Mouse (Mus musculus) lung, embryonic 14.5 days (tissue): ENCODE data around the gene Ppp1r12b. TPM values are rescaled to one million over a fixed set of nuclear protein-coding genes. Genes with fewer than 3 reads are reported as not detected.

ENCODE experiments used
- ATAC-seq: fragments of 200-750 bp; cut with Nextera tagmentation; 2 replicates; pipeline ENCODE4 v1.8.0; 2017; ENCODE audit warnings: mild to moderate bottlenecking, moderate TSS enrichment, moderate library complexity; ENCODE audit not compliant: insufficient read depth
- DNase-seq: peaks from one replicate; pipeline ENCODE4 v3.0.0-alpha.2; 2015
- H3K27ac ChIP-seq: fragments of 300-500 bp; sonication (generic); 2 replicates; pipeline ENCODE4 v1.5.1; 2014; ENCODE audit warnings: low read depth, mild to moderate bottlenecking, moderate library complexity
- H3K27me3 ChIP-seq: fragments of 300-500 bp; sonication (generic); 2 replicates; pipeline ENCODE4 v1.6.1; 2014; ENCODE audit warnings: low read length, control low read depth; ENCODE audit not compliant: insufficient read depth
- H3K36me3 ChIP-seq: fragments of 300-500 bp; sonication (generic); 2 replicates; pipeline ENCODE4 v1.6.1; 2014; ENCODE audit warnings: control low read depth; ENCODE audit not compliant: insufficient read depth
- H3K4me1 ChIP-seq: fragments of 300-500 bp; sonication (generic); 2 replicates; pipeline ENCODE4 v1.6.1; 2014; ENCODE audit warnings: antibody characterized with exemption, control low read depth; ENCODE audit not compliant: insufficient read depth
- H3K4me2 ChIP-seq: fragments of 300-500 bp; sonication (generic); 2 replicates; pipeline ENCODE4 v1.6.1; 2014; ENCODE audit warnings: mild to moderate bottlenecking
- H3K4me3 ChIP-seq: fragments of 300-500 bp; sonication (generic); 2 replicates; pipeline ENCODE4 v1.5.1; 2014; ENCODE audit warnings: low read depth, low read length
- H3K9ac ChIP-seq: fragments of 300-500 bp; sonication (generic); 2 replicates; pipeline ENCODE4 v1.6.1; 2014
- H3K9me3 ChIP-seq: fragments of 300-500 bp; sonication (generic); 2 replicates; pipeline ENCODE4 v1.6.1; 2016; ENCODE audit warnings: low read depth, low read length, control low read depth
- CTCF ChIP-seq: IDR thresholded peaks from 2 replicates; pipeline ENCODE4 v1.5.1; 2016; ENCODE audit warnings: antibody characterized with exemption, low read depth
- WGBS: fragments of 180-500 bp; shearing (Covaris S2); extraction: QIAGEN DNeasy Blood & Tissue Kit; methylation state at CpG from one replicate; pipeline ENCODE4 v1.1.7; 2014; 5-methylcytosine and 5-hydroxymethylcytosine counted together
- polyA plus RNA-seq: library from polyadenylated mRNA; unstranded; fragments of >200 nt; fragmentation: Nextera tagmentation; extraction: Ambion mirVana; gene quantifications from 2 replicates; pipeline ENCODE4 v1.2.1, GENCODE M21; 2014

Ppp1r12b gene
- polyA plus RNA-seq, 1 experiment from 2014 or later: 11.5 TPM

DNA sequence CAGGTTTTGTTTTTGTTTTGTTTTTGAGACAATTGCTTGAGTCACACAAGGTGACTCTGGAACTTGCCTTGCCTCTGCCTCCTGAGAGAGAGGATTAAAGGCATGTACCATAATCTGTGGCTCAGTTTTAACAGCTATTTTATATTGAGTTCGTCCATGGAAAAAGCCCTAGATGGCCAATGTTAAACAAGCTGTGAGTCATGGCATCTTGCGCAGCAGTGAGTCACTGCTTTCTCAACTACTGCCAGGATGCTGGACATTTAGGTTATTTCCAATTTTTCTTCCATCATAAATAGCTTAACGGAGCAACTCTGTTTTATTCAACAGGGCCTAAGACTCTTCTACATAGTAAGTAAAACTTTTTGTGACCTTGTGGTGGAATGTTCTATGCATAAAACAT is 137.0 kb downstream of the Ppp1r12b start:
- H3K9ac ChIP-seq: no peak overlapping the region

GRCm38 (mm10) chr1:134817916-134818595 is 137.7 kb downstream of the Ppp1r12b start:
- Histone ChIP-seq H3K9ac (no peak overlapping the region), H3K4me1 (peaks cover 24% of the 10 kb centered on the region), H3K27ac (peak overlapping the region; percentile 85), H3K4me2 (no peak overlapping the region), H3K27me3 (no peaks in the 10 kb centered on the region), H3K9me3 (no peaks in the 10 kb centered on the region), H3K36me3 (no peaks in the 10 kb centered on the region), H3K4me3 (no peak overlapping the region)
- 88% methylated on average over 6 of the region's 6 CpGs for WGBS
- no peak for TF ChIP-seq CTCF
- no peak for DNase-seq
- no peak for ATAC-seq

More for the DNA sequence above, 137.0 kb downstream of the Ppp1r12b start:
- Histone ChIP-seq H3K27ac (no peak overlapping the region), H3K9me3 (no peaks in the 10 kb centered on the region), H3K36me3 (no peaks in the 10 kb centered on the region), H3K4me2 (no peak overlapping the region), H3K4me1 (peaks cover 27% of the 10 kb centered on the region), H3K27me3 (no peaks in the 10 kb centered on the region), H3K4me3 (no peak overlapping the region)
- no peak for DNase-seq
- 86% methylated on average over 3 of the region's 3 CpGs for WGBS
- no peak for ATAC-seq
- TF ChIP-seq CTCF: no peak

DNA sequence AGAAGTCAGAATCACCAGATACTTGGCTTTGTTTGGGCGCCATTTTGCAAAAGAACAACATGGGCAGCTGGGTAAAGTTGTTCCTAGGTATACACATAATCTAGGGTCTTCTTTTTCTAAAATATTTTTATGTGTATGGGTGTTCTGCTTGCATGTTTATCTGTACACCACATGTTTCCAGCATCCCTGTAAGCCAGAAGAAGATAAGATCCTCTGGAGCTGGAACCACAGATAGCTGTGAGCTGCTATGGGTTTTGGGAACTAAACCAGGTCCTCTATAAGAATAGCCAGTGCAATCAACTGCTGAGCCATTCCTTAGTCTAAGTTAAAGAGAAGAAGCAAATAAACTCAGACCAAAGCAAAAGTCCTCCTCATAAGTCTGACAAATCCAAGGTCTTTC is 138.6 kb downstream of the Ppp1r12b start:
- 69% methylated on average over 1 of the region's 1 CpGs for WGBS
- no peak for DNase-seq
- no peaks in the 10 kb centered on the region for H3K36me3 ChIP-seq
- no peak overlapping the region for H3K4me3 ChIP-seq
- H3K27ac ChIP-seq: peak overlapping the region; percentile 85
- ATAC-seq: no peak
- no peaks in the 10 kb centered on the region for H3K27me3 ChIP-seq
- no peaks in the 10 kb centered on the region for H3K9me3 ChIP-seq
- peaks cover 23% of the 10 kb centered on the region for H3K4me1 ChIP-seq
- H3K4me2 ChIP-seq: no peak overlapping the region
- no peak for TF ChIP-seq CTCF
- H3K9ac ChIP-seq: no peak overlapping the region

GRCm38 (mm10) chr1:134816617-134817016 is 139.1 kb downstream of the Ppp1r12b start:
- Histone ChIP-seq H3K9me3 (no peaks in the 10 kb centered on the region), H3K4me1 (peaks cover 23% of the 10 kb centered on the region), H3K9ac (no peak overlapping the region), H3K36me3 (no peaks in the 10 kb centered on the region), H3K27me3 (no peaks in the 10 kb centered on the region), H3K4me3 (no peak overlapping the region), H3K4me2 (no peak overlapping the region), H3K27ac (peak overlapping the region; percentile 85)
- peak; percentile 35 for TF ChIP-seq CTCF
- DNase-seq (peak; percentile 97), ATAC-seq (peak; percentile 96)
- WGBS: 29% methylated on average over 6 of the region's 6 CpGs

DNA sequence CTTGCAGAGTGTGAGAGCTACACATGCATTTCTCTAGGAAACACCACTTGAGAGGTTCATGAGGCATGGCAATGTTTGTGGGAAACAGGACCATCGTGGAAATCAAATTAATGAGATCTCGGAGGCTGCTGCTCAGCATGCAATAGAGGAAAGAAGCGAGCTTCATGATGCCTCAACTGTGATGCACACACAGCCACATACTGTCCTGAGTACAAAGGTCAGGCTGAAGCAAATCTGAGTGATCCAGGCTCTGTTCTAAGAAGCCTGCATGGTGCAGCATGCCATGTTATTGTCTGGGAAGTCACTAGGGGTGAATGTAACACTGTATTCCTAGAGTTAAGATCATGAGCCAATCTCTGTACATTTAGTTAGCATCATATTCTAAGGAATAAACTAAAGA is 140.0 kb downstream of the Ppp1r12b start:
- Histone ChIP-seq H3K27ac (peak overlapping the region; percentile 85), H3K4me3 (no peak overlapping the region), H3K9me3 (no peaks in the 10 kb centered on the region), H3K36me3 (no peaks in the 10 kb centered on the region), H3K4me2 (no peak overlapping the region), H3K4me1 (peaks cover 23% of the 10 kb centered on the region), H3K27me3 (no peaks in the 10 kb centered on the region), H3K9ac (no peak overlapping the region)
- no peak for DNase-seq
- TF ChIP-seq CTCF: no peak
- no peak; the same call in 1 of the 2 replicates for ATAC-seq
- WGBS: 35% methylated on average over 3 of the region's 3 CpGs

DNA sequence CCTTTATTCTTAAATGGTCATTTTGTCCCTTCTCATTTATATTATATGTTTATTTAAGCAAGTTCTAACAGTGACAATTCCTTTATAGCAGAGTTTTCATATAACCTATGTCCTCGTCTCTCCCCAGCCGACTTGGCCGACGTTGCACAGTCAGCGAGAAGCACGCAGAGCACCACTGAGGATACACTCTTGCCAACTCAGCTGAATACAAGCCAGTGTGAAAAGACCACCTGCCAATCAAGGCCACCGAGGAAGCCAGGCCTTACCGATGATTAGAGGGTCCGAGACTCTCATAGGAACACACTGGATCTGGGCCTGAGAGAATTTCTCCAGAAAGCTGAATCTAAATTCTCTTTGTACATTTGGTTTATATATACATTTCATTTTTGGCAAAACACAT is 150.3 kb downstream of the Ppp1r12b start:
- Histone ChIP-seq H3K9ac (no peak overlapping the region), H3K4me3 (no peak overlapping the region), H3K4me1 (peaks cover 21% of the 10 kb centered on the region), H3K4me2 (no peak overlapping the region), H3K27ac (peak overlapping the region; percentile 97; the same call in 1 of the 2 replicates), H3K27me3 (no peaks in the 10 kb centered on the region), H3K9me3 (no peaks in the 10 kb centered on the region), H3K36me3 (no peaks in the 10 kb centered on the region)
- ATAC-seq (no peak), DNase-seq (peak; percentile 27)
- WGBS: 60% methylated on average over 9 of the region's 9 CpGs
- no peak for TF ChIP-seq CTCF

- no peaks in the 10 kb centered on the region for H3K27me3 ChIP-seq
- DNase-seq (peak; percentile 61), ATAC-seq (peak; percentile 25; the same call in 1 of the 2 replicates)
- H3K4me1 ChIP-seq: peaks cover 21% of the 10 kb centered on the region
- no peak overlapping the region for H3K9ac ChIP-seq
- no peaks in the 10 kb centered on the region for H3K36me3 ChIP-seq
- 17% methylated on average over 5 of the region's 5 CpGs for WGBS
- no peak overlapping the region for H3K4me3 ChIP-seq
- peak overlapping the region; percentile 97 for H3K27ac ChIP-seq
- H3K4me2 ChIP-seq: peak overlapping the region; percentile 60
- no peak for TF ChIP-seq CTCF
- H3K9me3 ChIP-seq: no peaks in the 10 kb centered on the region
These were observed 151.4 kb downstream of the Ppp1r12b start for GRCm38 (mm10) chr1:134804373-134804772.
